Mouse (Mus musculus) liver, embryonic 14.5 days (tissue): ENCODE measurements at regions not wholly inside any gene's neighbourhood (a gene's known extent, or its start where the extent isn't known, plus 50 kb on each side); places are given as distances from the start of the nearest gene placed in this dataset.

ENCODE experiments used
- CTCF ChIP-seq: IDR thresholded peaks from 2 replicates; pipeline ENCODE4 v1.5.1; 2016; ENCODE audit warnings: antibody characterized with exemption, low read depth, control low read depth
- EP300 ChIP-seq: IDR thresholded peaks from 2 replicates; pipeline ENCODE4 v1.6.1; 2016; ENCODE audit warnings: antibody characterized with exemption, low read depth

DNA sequence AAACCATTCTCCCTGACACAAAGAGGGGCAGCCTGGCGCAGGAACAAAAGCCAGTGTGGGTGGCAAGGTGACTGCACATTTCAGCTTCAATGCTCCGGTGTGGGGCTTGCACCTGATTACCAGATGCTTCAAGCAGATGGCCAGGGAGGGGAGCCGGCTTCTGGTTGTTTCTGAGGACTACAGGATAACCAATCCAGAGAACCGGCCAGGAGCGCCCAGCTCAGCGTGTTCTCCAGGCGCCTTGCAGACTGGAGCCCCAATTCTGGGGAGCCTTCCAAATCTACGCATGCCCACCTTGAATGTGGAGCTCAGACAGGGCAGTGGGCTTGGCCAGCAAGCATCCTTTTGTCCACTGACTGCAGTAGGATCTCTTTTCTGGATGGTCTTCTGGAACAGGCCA, 380.8 kb downstream of the Zfp536 start:
- TF ChIP-seq CTCF (no peak), EP300 (no peak)
